Mouse (Mus musculus): ENCODE measurements around the gene Tead1.

DNA sequence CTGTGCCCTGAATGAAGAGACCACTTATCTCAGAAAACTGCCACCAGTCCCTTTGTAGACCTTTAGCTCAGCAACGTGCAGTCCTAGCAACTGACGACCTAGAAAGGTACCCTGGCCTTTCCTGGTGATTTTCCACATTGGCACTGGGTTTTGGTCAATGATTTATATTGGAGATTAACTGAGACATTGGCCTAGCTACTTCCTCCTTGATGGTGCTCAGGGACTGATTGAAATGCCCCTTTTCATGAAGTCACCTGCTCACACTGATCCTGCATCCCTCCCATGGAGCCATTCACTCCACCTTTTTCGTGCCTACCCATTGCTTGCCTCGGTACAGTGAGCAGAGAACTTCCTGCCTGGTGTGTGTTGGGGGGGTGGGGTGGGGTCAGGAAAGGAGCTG lies 151.8 kb downstream of the Tead1 start:
- TF ChIP-seq CTCF (IDR thresholded peaks at IDR 0.05; ENCODE audit: extremely low read depth, insufficient read depth, insufficient read length, insufficient replicate concordance) (no peak), POLR2A (IDR thresholded peaks at IDR 0.05; ENCODE audit: low read depth, low read length) (no peak)
